Mouse (Mus musculus) brain, embryonic 14.5 days (tissue): ENCODE measurements at regions not wholly inside any gene's neighbourhood (a gene's known extent, or its start where the extent isn't known, plus 50 kb on each side); places are given as distances from the start of the nearest gene placed in this dataset.
A peak's percentile ranks its signal among the peaks of the same experiment; 100 is the strongest.

Experiments used
- DNase-seq: peaks from one replicate; pipeline ENCODE4 v3.0.0-alpha.2; 2011; ENCODE audit warnings: low read depth
- CTCF ChIP-seq: fragments of 200-500 bp; IDR thresholded peaks from 2 replicates; pipeline ENCODE4 v1.5.1; 2012; ENCODE audit warnings: inconsistent platforms, mild to moderate bottlenecking, moderate library complexity, borderline replicate concordance; ENCODE audit not compliant: insufficient read depth, insufficient read length; ENCODE audit errors: extremely low read depth
- POLR2A ChIP-seq: fragments of 200-500 bp; IDR thresholded peaks from 2 replicates; pipeline ENCODE4 v1.6.1; 2012; ENCODE audit warnings: mild to moderate bottlenecking, inconsistent platforms, borderline replicate concordance; ENCODE audit not compliant: poor library complexity, insufficient read depth, insufficient read length, severe bottlenecking; ENCODE audit errors: extremely low read depth

GRCm38 (mm10) chr17:78097699-78098098 is 102.3 kb upstream of the Crim1 start:
- no peak for DNase-seq
- no peak for TF ChIP-seq CTCF
- TF ChIP-seq POLR2A, result no peak

GRCm38 (mm10) chr17:78108793-78109192 is 91.3 kb upstream of the Crim1 start:
- TF ChIP-seq POLR2A, result no peak
- no peak for TF ChIP-seq CTCF
- no peak for DNase-seq

GRCm38 (mm10) chr17:78109364-78110222 is 90.5 kb upstream of the Crim1 start:
- no peak for DNase-seq
- TF ChIP-seq CTCF, result no peak
- no peak for TF ChIP-seq POLR2A

GRCm38 (mm10) chr17:78132116-78132515 is 67.9 kb upstream of the Crim1 start:
- no peak for TF ChIP-seq CTCF
- TF ChIP-seq POLR2A, result no peak
- DNase-seq, result no peak

- peak; percentile 53 for DNase-seq
- TF ChIP-seq CTCF (no peak), POLR2A (no peak)
These were observed 62.1 kb upstream of the Crim1 start for GRCm38 (mm10) chr17:78137986-78138385.

- TF ChIP-seq POLR2A (no peak), CTCF (no peak)
- no peak for DNase-seq
These were observed 59.4 kb upstream of the Crim1 start for GRCm38 (mm10) chr17:78140660-78141059.

- TF ChIP-seq CTCF, result no peak
- DNase-seq, result peak; percentile 9
These were observed 58.9 kb upstream of the Crim1 start for GRCm38 (mm10) chr17:78141136-78141535.

- no peak for DNase-seq
- TF ChIP-seq POLR2A (no peak), CTCF (no peak)
These were observed 57.6 kb upstream of the Crim1 start for GRCm38 (mm10) chr17:78142431-78142830.

GRCm38 (mm10) chr17:78145335-78145734 is 54.7 kb upstream of the Crim1 start:
- TF ChIP-seq CTCF (no peak), POLR2A (no peak)
- DNase-seq, result peak; percentile 23
